Mouse (Mus musculus) colon, adult 2 months (tissue): ENCODE results near the gene Zranb1. TPM values are rescaled to one million over a fixed set of nuclear protein-coding genes. Genes with fewer than 3 reads are reported as not detected.

Experiments
- polyA plus RNA-seq: library from polyadenylated mRNA; depleted of rRNA; stranded (reverse); fragments of >200 nt; gene quantifications from 2 replicates; pipeline ENCODE4 v1.2.3, GENCODE M21; 2012; rRNA removed

Zranb1 gene
- polyA plus RNA-seq: 3.4 TPM in 2 replicates

GRCm38 (mm10) chr7:132930850-132931559 lies at the start of gene Zranb1:
Gene Zranb1, plus strand, starts transcription at chr7:132931142.

Other genes with a start within 250 kb of the Zranb1 start
- gene Fam53b, start 117.3 kb upstream of the Zranb1 start, polyA plus RNA-seq: 28.2 and 32.8 TPM in 2 replicates
- gene Eef1akmt2, start 78.5 kb upstream of the Zranb1 start, polyA plus RNA-seq: 3.9 and 5.2 TPM in 2 replicates
- 5.6 and 6.4 TPM in 2 replicates for gene Abraxas2, start 71.9 kb upstream of the Zranb1 start, polyA plus RNA-seq
- gene Fgfr2, start 192.2 kb downstream of the Zranb1 start, polyA plus RNA-seq: 24.4 and 26.5 TPM in 2 replicates
- gene Ctbp2, start 193.2 kb downstream of the Zranb1 start, polyA plus RNA-seq: 58.4 and 62.8 TPM in 2 replicates